Mouse (Mus musculus): ENCODE measurements around the gene Hes6.

Hes6 gene

DNA sequence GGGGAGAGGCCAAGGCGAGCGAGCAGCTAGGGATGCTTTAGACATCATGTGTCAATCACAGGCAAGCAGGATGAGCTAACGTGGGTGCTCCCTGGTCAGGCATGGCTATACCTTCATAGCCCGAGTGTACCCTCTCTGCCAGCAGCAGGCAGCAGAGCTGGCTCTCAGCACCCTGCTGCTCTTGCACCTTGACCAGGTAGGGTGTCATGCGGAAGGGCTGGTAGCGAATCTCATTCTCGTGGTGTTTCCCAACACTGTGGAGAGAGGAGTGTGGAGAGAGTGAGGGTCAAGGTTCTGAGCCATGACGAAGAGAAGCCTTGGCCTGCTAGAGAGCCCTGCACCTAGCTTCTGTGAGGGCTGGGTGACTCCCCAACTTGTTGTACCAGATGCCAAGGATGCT lies 25.9 kb upstream of the Hes6 start:
- DNase-seq = no peak

DNA sequence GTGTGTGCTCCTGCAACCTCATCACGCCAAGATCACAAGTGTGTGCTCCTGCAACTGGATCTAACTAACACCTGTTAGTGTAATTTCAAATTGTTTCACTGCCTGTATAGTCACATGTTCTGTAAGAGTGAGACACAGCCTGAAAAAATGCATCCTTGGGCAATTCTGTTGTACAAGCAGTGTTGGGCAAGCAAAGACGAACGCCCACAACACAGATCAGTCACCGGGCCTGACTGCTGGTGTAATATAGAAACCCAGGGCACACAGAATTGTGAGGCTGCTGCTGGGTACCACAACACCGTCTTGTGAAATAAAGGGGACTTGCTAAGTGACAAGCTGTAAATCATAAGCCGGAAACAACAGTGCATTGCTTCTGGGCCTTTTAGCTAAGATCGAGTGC lies 23.7 kb upstream of the Hes6 start:
- DNase-seq = no peak

DNA sequence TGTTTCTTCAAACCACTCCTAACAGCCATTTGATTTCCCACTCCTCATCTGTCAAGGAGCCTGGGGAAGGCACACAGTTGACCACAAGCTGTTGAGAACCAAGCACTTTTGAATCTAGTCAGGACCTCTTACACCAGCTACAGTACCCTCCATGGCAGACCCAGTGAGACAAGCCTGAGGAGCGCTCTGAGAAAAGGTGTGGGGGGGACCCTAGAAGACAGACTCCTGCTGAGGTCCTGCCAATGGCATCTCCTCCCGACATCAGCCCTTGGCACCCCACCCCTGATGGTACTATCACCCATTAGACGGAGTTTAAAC lies 23.2 kb upstream of the Hes6 start:
- DNase-seq = no peak

DNA sequence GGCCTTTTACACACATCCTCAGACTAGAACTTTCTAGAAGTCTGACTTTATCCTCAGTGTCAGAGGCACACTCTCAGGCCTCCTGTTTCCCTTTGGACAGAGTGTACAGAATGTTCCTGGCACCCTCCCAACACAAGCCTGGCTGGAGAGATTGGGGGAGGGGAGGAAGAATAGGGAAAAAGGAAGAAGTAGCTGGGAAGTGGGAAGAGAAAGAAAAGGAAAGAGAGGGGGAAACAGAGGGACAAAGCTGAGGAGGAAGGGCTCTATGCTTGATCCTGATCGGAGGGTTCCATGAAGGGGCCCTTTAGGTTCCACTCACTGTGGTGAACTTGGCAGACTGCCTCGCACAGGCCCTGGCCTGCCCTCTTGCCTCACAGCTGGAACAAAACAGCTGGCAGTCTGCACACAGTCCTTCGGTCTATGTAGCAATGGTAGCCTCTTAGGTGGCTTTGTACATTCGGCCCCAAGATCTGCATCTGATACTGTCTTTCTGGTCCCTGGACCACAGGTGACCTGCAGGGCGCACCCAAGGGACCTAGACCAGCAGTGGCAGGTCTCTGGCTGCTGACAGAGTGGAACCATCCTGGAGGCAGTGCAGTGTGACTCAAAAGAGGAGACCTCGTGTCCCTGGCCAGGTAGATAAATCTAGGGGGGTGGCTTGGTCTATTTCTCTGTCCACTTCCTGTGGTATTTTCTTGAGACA lies 22.7 kb upstream of the Hes6 start:
- peak; percentile 73 to 82 for DNase-seq

DNA sequence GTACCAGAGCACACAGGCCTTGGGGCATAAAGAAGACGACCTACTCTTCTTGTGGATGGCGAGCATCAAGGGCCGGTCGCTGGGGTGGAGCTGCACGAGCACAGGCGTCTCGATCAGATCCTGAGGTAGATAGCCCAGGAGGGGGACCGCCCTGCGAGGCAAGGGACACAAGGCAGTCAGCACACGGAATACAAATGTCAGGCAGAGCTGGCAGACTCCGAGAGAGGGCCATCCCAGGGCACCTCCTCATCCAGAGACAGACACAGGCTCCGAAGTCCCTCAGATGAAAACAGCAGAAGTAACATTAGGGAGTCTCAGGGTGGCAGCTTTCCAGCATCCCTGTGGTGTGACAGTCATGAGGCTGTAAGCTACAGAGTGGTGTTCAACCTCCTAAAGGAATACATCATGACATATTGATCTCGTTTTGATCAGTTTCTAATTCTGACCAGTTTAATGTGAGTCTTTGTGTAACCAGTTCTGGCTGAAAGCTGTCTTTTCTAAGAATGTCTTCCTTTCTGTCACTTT lies 21.8 kb upstream of the Hes6 start:
- no peak for DNase-seq

DNA sequence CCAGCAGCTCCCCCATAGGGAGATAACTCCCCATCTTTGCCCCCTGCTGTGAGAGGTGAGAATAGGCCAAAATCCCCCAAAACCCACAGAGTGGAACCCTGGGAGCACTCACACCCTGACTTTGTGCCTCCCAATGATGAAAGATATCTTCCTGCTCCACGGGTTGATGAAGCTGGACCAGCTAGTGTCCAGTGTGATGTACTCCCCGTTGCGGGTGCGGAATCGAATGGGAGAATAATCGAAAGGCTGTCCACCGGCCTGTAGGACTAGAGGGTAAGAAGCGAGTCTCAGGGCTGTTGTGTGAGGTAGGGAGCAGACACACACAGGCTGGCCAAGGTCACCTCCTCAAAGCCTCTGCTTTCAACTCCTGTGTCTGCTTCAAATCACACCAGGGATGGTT lies 21.1 kb upstream of the Hes6 start:
- no peak for DNase-seq

DNA sequence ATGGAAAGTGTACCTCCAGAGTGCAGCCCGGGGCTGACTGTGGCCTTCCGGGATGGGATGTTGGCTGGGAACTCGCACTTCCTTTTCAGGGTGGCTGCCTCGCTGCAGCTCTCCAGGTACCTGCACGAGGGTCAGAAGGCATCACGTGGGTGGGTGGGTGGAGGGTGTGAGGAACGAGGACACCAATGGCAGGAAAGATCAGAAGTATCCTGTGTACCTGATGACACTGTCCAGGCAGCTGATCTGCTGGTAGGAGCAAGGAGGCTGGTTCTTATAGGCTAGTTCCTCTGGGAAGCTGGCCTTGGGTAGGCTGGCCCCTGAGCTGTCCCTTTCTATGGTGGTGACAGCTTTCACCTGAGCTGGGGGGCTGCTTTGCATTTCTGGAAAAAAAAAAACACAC lies 16.9 kb upstream of the Hes6 start:
- DNase-seq = no peak

DNA sequence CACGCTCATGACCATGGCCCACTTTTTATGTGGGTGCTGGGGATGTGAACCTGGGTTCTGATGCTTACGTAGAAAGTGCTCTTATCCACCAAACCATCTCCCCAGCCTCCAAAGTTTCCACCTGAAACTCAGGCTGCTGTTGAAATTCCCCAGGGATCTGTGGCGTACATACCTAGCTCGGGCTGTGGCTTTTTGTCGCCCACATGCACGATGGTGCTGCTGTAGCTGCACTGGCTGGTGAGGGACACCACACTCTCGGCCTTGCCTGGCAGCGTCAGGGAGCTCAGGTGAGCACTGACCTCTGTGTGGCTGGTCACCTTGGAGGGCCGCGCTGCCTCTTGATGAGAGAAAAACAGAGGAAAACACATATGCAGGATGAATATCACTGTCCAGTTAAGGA lies 15.4 kb upstream of the Hes6 start:
- no peak for DNase-seq

DNA sequence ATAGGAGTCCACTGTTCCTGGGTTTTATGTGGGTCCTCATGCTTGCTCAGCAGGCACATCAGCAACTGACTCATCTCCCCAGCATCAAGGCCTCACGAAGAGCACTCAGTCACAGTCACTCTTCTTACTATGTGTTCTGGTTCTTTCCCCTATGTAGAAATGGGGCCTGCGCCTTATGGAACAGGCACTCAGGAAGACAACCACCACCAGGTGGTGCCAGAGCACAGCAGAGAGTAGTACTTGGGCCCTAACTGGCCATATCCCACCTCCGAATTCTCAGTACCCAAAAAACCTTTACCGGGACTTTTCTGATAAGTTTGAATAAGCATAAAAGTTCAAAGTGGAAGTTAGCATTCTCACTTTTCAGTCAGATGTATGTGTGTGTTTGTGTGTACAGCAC lies 14.8 kb upstream of the Hes6 start:
- peak; percentile 95 for DNase-seq

DNA sequence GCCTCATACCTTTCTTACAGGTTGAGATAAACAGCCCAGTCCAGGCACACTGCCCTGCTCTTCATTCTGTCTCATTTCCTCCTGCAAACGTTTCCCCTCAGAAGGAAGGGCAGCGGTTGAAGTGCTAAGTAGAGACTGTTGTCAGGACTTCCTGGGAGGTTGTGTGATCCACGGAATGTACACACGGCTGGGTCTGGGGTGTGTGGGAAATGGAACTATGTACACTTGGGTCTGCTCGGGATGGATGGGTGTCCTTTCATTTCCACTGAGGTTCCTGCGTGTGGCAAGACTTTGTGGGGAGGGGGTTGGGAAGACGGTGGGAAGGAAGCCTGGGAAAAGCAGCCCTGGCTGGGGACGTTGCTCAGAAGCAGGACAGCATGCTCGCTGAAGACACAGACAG lies 12.6 kb upstream of the Hes6 start:
- no peak for DNase-seq

DNA sequence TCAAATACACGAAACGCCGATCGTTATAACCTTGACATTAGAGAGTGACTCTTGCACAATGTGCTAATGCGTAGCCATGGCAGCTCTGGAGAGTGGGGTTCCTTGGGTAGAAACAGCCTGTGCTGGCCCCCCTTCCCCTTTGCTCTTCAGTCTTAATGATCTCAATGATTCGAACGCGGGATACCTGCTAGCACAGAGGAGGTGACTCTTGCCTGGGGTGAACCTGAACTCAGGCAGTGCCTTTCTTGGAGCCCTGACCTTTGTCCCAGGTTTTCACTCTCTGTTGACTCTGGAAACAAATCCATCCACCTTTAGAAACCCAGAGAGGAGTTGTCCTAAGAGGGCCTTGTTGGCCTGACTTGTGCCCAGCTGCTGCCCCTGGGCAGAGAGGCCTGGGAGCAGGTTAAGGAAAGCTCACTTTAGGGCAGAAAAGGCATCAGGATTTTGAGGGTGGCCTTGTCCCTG lies 6.8 kb upstream of the Hes6 start:
- DNase-seq = no peak

DNA sequence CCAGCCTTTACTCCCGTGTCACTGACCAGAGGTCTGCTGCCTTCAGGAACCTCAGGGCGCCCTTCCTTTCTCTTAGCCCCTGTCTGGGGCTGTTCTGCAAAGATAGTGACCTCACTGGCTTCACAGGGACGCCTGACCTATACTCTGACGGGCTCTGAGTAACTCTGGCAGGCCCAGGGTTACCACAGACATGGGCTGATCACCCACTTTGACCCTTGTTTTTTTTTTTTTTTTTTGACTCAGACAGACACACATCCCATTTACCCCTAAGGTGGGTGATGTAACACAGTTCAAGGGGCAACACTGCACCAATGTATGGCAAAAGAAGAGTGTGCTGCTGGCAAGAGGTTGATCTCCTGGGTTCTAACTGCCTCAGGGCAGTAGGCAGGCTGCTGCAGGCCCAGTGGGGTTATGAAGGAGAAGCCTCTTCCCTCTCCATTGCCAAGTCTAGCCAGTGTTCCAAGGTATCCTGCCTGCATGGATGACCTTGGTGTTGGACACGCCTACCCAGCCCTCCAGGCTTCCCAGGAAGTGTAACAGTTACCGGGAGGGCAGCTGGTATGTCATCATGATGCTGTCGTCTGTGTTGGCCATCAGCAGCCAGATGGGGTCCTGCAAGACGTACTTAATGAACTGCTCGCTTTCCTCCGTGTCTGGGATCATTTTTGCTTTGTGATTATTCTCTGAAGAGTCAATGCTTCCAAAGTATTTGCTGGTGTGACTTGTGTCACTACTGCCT lies 6.2 kb upstream of the Hes6 start:
- no peak for DNase-seq

DNA sequence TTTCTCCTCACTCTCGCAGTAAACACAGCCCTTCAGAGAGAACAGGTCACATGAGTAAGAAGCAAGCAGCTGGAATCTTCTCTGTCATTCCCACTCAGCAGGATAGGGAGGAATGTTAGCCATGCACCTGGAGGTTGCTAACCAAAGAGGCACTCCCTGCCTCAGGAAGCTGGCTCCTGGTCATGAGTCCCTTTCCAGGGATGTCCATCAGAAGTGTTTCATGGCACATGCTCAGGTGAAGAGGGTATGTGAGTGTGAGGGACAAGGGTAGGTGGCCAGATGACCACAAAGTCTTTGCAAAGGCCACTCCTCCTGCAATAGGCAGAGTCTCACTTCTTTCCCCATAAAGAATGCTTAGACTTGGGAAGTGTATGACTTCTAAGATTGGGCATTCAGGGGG lies 4.2 kb upstream of the Hes6 start:
- DNase-seq = no peak

DNA sequence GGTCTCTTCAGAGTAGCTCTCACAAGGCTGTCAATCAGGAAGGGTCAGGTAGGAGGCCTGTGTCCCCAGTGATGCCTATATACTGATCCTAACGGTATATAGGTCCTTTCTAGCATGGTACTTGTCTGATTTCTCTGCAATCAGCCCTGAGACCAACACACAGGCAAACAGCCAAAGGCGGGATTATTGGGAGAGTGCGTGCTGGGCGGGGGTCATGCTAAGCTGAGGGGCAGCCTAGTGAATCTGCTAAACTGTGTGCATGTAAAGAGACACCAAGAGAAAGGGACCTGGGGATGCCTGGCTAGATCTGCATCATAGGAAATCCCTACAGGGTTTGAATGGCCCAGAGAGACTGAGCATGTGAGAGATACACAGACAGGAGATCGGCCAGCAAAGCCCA lies 1.5 kb upstream of the Hes6 start:
- DNase-seq = peak in 1 of 2 experiments; percentile 15

DNA sequence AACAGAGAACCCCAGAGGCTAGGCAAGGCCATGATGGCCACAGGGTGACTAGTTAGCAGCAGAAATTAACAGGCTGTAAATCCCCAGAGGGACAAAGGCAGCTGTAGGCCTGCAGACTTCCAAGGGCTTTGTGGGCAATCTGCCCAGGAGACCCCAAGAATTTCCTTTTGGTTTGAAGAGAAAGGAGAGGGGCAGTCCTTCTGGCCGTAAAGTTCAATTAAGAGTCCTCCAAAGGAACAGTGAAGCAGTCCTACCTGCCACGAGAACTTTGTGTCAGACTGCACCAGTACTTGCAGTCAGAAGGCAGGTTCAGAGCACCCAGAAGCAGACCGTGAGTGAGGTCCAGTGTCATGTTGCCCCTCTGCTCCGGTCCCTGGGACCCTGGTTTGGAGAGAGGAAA lies 1.1 kb upstream of the Hes6 start:
- peak; percentile 48 to 55 for DNase-seq

DNA sequence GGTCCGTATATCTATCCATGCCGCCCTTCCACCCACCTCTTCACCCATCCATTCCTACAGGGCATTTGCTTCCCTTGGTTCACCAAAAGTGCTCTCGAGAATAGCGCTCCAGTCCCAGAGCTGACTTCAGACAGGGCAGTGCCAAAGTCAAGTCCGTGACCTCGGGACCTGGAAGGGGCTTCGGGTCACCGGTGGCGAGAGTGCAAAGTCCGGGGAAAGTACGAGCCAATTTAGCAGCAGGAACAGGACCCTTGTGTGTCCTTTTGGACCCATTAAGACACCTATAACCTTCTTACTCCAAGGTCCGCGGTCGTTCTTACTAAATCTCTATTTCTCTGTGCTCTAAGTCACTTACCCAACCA lies 321 bp downstream of the Hes6 start:
- no peak for DNase-seq

DNA sequence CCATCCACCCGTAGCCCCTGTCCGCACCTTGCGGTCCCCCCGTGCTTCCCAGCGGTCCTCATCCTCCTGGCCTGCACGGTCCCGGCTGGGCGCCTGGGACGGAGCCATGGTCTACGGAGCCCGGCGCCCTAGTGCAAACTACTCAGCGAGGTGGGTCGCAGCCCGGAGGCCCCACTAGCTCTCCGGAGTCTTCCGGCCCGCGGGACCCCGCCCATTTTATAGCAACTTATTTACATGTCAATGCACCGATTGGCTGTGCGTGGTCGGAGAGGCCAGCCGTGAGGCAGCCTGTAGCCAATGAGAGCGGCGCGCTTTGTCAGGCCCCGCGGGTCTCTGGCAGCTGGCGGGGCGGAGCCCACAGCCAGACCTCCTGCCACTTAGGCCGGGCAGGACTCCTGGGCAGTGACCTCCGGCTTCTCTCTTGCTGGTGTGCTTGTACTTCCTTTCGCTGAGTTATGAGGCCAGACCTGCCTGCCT lies 770 bp downstream of the Hes6 start:
- peak; percentile 95 to 98 for DNase-seq

DNA sequence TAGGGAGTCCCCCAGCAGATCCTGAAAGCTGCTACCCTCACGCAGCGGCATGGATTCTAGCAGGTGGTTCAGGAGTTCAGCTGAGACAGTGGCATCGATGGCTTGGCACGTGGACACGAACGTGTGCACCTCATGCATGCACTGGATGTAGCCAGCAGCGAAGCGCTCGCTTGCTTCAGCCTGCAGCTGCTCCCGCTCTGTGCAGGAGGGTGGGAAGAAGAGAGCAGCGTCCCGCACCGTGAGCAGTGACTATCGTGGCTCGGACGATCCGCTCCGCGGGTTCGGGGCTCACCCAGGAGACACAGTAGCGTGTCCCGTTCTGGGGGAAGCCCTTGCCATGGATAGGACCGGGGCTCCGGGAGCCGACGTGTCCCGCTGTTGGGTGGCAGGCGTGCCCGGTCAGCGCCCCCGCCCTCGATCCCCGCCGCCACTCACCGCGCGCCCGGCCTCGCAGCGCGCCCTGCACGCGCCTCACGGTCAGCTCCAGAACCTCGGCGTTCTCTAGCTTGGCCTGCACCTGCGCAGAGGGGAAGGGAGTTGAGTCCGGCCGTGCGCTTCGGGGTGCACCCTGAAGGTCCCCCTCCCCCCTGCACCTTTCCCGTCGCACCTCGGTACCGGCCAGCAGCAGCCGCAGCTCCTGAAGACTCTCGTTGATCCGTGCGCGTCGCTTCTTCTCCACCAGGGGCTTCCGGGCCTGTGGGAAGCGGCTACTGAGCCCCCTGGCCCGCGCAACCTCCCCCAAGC lies 1.4 kb downstream of the Hes6 start:
- DNase-seq = peak; percentile 31 to 50

DNA sequence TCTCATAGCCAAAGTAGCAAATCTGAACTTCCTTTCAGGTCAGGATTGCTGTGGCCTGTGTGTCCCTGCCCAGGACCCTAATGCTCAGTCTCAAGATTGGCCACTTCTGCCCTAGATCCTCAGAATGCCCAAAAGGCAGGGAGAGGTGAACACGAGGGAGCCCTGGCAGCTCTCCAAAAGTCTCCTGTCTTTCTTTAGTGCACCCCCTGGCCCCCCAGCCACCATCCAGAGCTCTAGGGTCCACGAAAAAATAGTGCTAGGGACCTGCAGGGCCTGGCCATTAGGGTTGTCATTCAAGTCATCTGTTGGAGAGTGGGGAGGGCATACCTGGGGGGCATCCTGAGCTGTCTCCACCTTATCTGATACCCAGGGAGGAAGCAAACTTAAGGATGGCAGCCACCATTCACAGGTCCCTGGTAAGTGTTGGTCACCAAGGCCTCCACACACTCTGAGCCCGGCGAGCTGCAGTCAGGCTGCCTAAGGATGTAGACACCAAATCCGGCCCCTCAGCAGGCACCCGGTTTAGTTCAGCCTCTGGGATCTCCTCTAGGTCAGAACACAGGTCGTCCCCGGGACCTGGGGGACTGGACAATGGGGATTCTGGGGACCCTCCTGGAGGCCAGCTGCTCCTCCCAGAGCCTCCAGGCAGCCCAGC lies 2.1 kb downstream of the Hes6 start:
- no peak for DNase-seq

DNA sequence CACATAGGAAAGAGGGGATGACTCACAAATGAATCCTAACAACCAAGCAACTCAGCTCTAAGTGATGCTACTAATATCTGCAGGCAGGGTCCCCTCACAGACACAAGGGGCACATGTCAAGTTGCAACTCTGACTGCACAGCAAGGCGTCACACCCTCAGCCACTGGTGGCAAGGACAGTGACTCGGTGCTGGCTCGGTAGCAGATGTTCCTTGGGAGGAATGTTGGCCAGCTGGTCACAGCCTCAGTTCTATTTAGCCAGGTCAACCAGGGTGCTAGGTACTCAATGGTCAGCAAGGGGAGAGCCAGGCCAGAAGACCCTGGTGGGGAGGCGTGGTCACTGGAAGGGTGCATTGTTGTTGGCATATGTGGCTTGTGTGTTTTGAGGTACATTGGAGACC lies 6.0 kb downstream of the Hes6 start:
- no peak for DNase-seq

DNA sequence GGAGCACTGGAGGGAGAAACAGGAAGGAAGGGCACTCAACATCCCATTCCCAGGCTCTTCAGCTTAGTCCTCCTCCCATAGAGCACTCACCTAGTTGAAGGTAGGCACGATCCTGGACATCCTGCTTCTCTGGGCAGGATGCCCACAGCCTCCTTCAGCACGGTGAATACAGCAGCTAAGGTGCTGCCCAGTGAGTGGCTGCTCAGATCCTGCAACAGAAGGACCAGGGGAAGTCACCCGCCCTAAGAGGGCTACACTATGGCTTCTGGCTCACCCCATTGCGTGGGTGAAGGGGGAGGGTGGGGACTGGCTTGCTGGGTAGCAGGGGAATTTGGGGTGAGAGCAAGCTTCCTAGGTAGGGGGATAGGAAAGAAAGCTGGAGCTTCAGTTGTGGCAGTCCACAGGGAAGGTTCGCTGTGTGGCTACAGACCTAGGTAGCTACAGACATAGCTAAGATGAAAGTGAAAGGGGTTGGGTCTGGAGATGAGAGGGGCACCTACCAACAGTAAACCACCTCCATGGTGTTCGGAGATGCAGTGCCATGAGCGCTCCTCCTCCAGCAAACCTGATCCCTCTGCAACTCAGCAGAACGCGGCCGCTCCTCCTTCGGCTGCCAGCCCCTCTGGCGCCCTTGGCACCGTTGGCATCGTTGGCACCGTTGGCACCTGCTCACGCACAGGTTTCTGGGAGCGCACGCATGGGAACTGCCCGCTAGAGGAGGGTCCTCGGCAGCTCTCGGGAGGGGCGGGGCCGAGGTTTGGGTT lies 8.2 kb downstream of the Hes6 start:
- no peak for DNase-seq

DNA sequence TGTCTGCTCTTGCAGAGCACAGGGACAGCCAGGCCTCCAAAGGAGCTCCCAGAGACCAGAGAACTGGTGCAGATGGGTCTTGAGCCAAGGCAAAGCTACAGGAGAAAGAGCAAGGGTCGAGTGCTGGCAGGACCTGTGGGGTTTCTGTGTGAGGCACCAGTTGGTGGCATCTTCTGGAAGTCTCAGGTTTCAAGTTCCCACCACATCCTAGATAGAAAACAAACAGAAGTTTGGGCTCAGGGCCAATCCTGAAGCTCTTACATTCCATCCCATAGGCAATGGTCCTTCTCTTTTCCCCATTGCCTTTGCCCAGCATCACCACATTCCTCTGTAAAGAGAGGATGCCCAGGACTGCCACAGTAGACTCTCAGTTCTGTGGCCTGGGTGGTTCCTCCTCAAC lies 8.9 kb downstream of the Hes6 start:
- no peak for DNase-seq
